Mouse (Mus musculus) C2C12 (cell line): Measurements from ENCODE around the gene Npy2r. TPM values are rescaled to one million over a fixed set of nuclear protein-coding genes. Genes with fewer than 3 reads are reported as not detected.

Source experiments
- H3K27me3 ChIP-seq: one replicate; pipeline ENCODE4 v1.6.1; 2011; ENCODE audit not compliant: control insufficient read depth, insufficient read depth, insufficient read length
- H3K36me3 ChIP-seq: one replicate; pipeline ENCODE4 v1.6.1; 2011; ENCODE audit not compliant: control insufficient read depth, insufficient read depth
- H3K4me3 ChIP-seq: one replicate; pipeline ENCODE4 v1.5.1; 2011; ENCODE audit warnings: mild to moderate bottlenecking, control low read depth; ENCODE audit not compliant: poor library complexity, insufficient read depth, severe bottlenecking
- H3K79me2 ChIP-seq: one replicate; pipeline ENCODE4 v1.6.1; 2011; ENCODE audit not compliant: control insufficient read depth, insufficient read depth
- H3K79me3 ChIP-seq: one replicate; pipeline ENCODE4 v1.6.1; 2011; ENCODE audit warnings: low read depth, control low read depth
- H3ac ChIP-seq: one replicate; pipeline ENCODE3; 2011; ENCODE audit warnings: low read depth; ENCODE audit not compliant: control insufficient read depth, insufficient read length
- CEBPB ChIP-seq: IDR thresholded peaks from one replicate; pipeline ENCODE4 v1.6.1; 2011; ENCODE audit warnings: low read depth, mild to moderate bottlenecking, control low read depth, moderate library complexity
- CTCF ChIP-seq: IDR thresholded peaks from one replicate; pipeline ENCODE4 v1.5.1; 2011; ENCODE audit not compliant: control insufficient read depth, insufficient read depth, insufficient read length
- FOSL1 ChIP-seq: IDR thresholded peaks from one replicate; pipeline ENCODE4 v1.8.0; 2011; ENCODE audit warnings: mild to moderate bottlenecking, low read length; ENCODE audit not compliant: poor library complexity, insufficient read depth, severe bottlenecking
- MAX ChIP-seq: IDR thresholded peaks from one replicate; pipeline ENCODE4 v1.6.1; 2011; ENCODE audit warnings: mild to moderate bottlenecking, control low read depth
- MYOD1 ChIP-seq: IDR thresholded peaks from one replicate; pipeline ENCODE4 v1.6.1; 2011; ENCODE audit warnings: low read depth; ENCODE audit not compliant: control insufficient read depth, insufficient read length
- MYOG ChIP-seq: IDR thresholded peaks from one replicate; pipeline ENCODE4 v1.6.1; 2011; ENCODE audit not compliant: control insufficient read depth, insufficient read length; ENCODE audit errors: extremely low read depth
- USF1 ChIP-seq: IDR thresholded peaks from one replicate; pipeline ENCODE4 v1.6.1; 2011; ENCODE audit warnings: low read depth, mild to moderate bottlenecking, control low read depth, moderate library complexity
- long read RNA-seq, 2 experiments: library from polyadenylated mRNA; unstranded; transcript quantifications; one replicate each; pipeline ENCODE4 v2.0.0; 2019 to 2020
- polyA plus RNA-seq: library from polyadenylated mRNA; unstranded; fragments of >200 nt; fragmentation: generic; extraction: Trizol; gene quantifications from one replicate; pipeline ENCODE4 v1.2.1, GENCODE M21; 2012; ENCODE audit warnings: missing spikeins

Gene Npy2r
- polyA plus RNA-seq, result not detected
- long read RNA-seq, experiment 1, result 0 reads
- long read RNA-seq, experiment 2, result 0 reads

GRCm38 (mm10) chr3:82547908-82548721, at the start of gene Npy2r:
Npy2r (minus strand) TSS chr3:82548084.
- Histone ChIP-seq H3K79me2 (no peaks in the 10 kb centered on the region), H3K27me3 (peaks cover 8% of the 10 kb centered on the region), H3ac (no peak within 1 kb of the TSS), H3K79me3 (no peaks in the 10 kb centered on the region), H3K4me3 (no peak within 1 kb of the TSS), H3K36me3 (no peaks in the 10 kb centered on the region)
- TF ChIP-seq MYOG (no peak), FOSL1 (no peak), USF1 (no peak), MAX (no peak), MYOD1 (no peak), CEBPB (no peak), CTCF (no peak)

- H3K36me3 ChIP-seq, result no peaks in the 10 kb centered on the region
- H3K27me3 ChIP-seq, result no peaks in the 10 kb centered on the region
- H3K79me3 ChIP-seq, result no peaks in the 10 kb centered on the region
- no peaks in the 10 kb centered on the region for H3K79me2 ChIP-seq
- TF ChIP-seq USF1, result no peak
- TF ChIP-seq MYOD1, result no peak
- no peak for TF ChIP-seq MAX
- TF ChIP-seq CTCF, result no peak
- no peak for TF ChIP-seq CEBPB
- no peak for TF ChIP-seq MYOG
- TF ChIP-seq FOSL1, result no peak
- no peak overlapping the region for H3K4me3 ChIP-seq
- H3ac ChIP-seq, result no peak overlapping the region
Measured at GRCm38 (mm10) chr3:82557786-82558185, 9.9 kb upstream of the Npy2r start.

GRCm38 (mm10) chr3:82556311-82556828, 8.5 kb upstream of the Npy2r start:
- H3K79me3 ChIP-seq, result no peaks in the 10 kb centered on the region
- H3K4me3 ChIP-seq, result no peak overlapping the region
- H3K36me3 ChIP-seq, result no peaks in the 10 kb centered on the region
- H3K79me2 ChIP-seq, result no peaks in the 10 kb centered on the region
- no peak overlapping the region for H3ac ChIP-seq
- no peak for TF ChIP-seq MYOG
- no peak for TF ChIP-seq CEBPB
- TF ChIP-seq USF1, result no peak
- TF ChIP-seq FOSL1, result no peak
- H3K27me3 ChIP-seq, result no peaks in the 10 kb centered on the region

- Histone ChIP-seq H3K4me3 (no peak overlapping the region), H3K79me3 (no peaks in the 10 kb centered on the region), H3ac (no peak overlapping the region), H3K36me3 (no peaks in the 10 kb centered on the region), H3K27me3 (peaks cover 8% of the 10 kb centered on the region), H3K79me2 (no peaks in the 10 kb centered on the region)
- no peak for TF ChIP-seq USF1
- TF ChIP-seq CTCF, result no peak
- no peak for TF ChIP-seq MYOG
- TF ChIP-seq MAX, result no peak
- TF ChIP-seq FOSL1, result no peak
- no peak for TF ChIP-seq MYOD1
- no peak for TF ChIP-seq CEBPB
Measured at GRCm38 (mm10) chr3:82549932-82550331, 2.0 kb upstream of the Npy2r start.

GRCm38 (mm10) chr3:82548753-82549152, 869 bp upstream of the Npy2r start:
- Histone ChIP-seq H3K4me3 (no peak overlapping the region), H3K27me3 (peaks cover 8% of the 10 kb centered on the region)
- TF ChIP-seq MAX, result no peak
- no peak for TF ChIP-seq MYOD1
- TF ChIP-seq USF1, result no peak
- TF ChIP-seq FOSL1, result no peak
- TF ChIP-seq CEBPB, result no peak
- TF ChIP-seq CTCF, result no peak
- TF ChIP-seq MYOG, result no peak

More at GRCm38 (mm10) chr3:82548753-82549152, 869 bp upstream of the Npy2r start:
- Histone ChIP-seq H3K79me2 (no peaks in the 10 kb centered on the region), H3K36me3 (no peaks in the 10 kb centered on the region), H3ac (no peak overlapping the region), H3K79me3 (no peaks in the 10 kb centered on the region)
